Mouse (Mus musculus) gastrocnemius, adult 8-10 months (tissue): ENCODE measurements around the gene Lypd6. TPM values are rescaled to one million over a fixed set of nuclear protein-coding genes. Genes with fewer than 3 reads are reported as not detected.

Experiments used
- DNase-seq, 2 experiments: peaks; one replicate each; pipeline ENCODE4 v3.0.0; 2022; ENCODE audit warnings: low spot score in 2 of 2
- total RNA-seq, 4 experiments: library from RNA; stranded (reverse); gene quantifications; 2 replicates each; pipeline ENCODE4 v1.2.4; 2022

The Lypd6 gene
- total RNA-seq, 4 experiments from 2014 or later = 0.65 to 2.8 (median 1.3) TPM

- no peak for DNase-seq
Measured at GRCm38 (mm10) chr2:50106879-50107278, 40.6 kb downstream of the Lypd6 start.

- peak; percentile 14 to 26 for DNase-seq
Measured at GRCm38 (mm10) chr2:50110167-50110566, 43.9 kb downstream of the Lypd6 start.

GRCm38 (mm10) chr2:50111169-50111568 lies 44.9 kb downstream of the Lypd6 start:
- no peak for DNase-seq

- DNase-seq = no peak
Measured at GRCm38 (mm10) chr2:50111609-50112008, 45.4 kb downstream of the Lypd6 start.

- DNase-seq = no peak
Measured at GRCm38 (mm10) chr2:50112427-50112826, 46.2 kb downstream of the Lypd6 start.

- no peak for DNase-seq
Measured at GRCm38 (mm10) chr2:50119101-50119500, 52.9 kb downstream of the Lypd6 start.

- no peak for DNase-seq
Measured at GRCm38 (mm10) chr2:50120839-50121238, 54.6 kb downstream of the Lypd6 start.

- no peak for DNase-seq
Measured at GRCm38 (mm10) chr2:50123376-50123775, 57.1 kb downstream of the Lypd6 start.

- no peak for DNase-seq
Measured at GRCm38 (mm10) chr2:50127513-50128175, 61.4 kb downstream of the Lypd6 start.

- no peak for DNase-seq
Measured at GRCm38 (mm10) chr2:50128322-50129277, 62.4 kb downstream of the Lypd6 start.

GRCm38 (mm10) chr2:50130674-50131073 lies 64.4 kb downstream of the Lypd6 start:
- no peak for DNase-seq

GRCm38 (mm10) chr2:50143672-50144071 lies 77.4 kb downstream of the Lypd6 start:
- no peak for DNase-seq

GRCm38 (mm10) chr2:50147308-50147707 lies 81.1 kb downstream of the Lypd6 start:
- no peak for DNase-seq

GRCm38 (mm10) chr2:50149257-50150202 lies 83.3 kb downstream of the Lypd6 start:
- no peak for DNase-seq

GRCm38 (mm10) chr2:50150203-50150590 lies 84.0 kb downstream of the Lypd6 start:
- no peak for DNase-seq

GRCm38 (mm10) chr2:50150816-50151215 lies 84.6 kb downstream of the Lypd6 start:
- no peak for DNase-seq

GRCm38 (mm10) chr2:50151401-50151800 lies 85.2 kb downstream of the Lypd6 start:
- DNase-seq = no peak

- no peak for DNase-seq
Measured at GRCm38 (mm10) chr2:50151879-50152278, 85.7 kb downstream of the Lypd6 start.

GRCm38 (mm10) chr2:50156009-50156408 lies 89.8 kb downstream of the Lypd6 start:
- no peak for DNase-seq

- DNase-seq = no peak
Measured at GRCm38 (mm10) chr2:50160069-50160468, 93.8 kb downstream of the Lypd6 start.

GRCm38 (mm10) chr2:50163608-50164007 lies 97.4 kb downstream of the Lypd6 start:
- DNase-seq = no peak
